Mouse (Mus musculus): ENCODE measurements around the gene Ddhd1. TPM values are rescaled to one million over a fixed set of nuclear protein-coding genes. Genes with fewer than 3 reads are reported as not detected.

Ddhd1 gene
- polyA plus RNA-seq, 1 experiment from 2014 or later = 9.0 TPM

- WGBS = 85% methylated on average over 5 of the region's 5 CpGs
- Histone ChIP-seq H3K9ac (no peak overlapping the region), H3K4me1 (no peaks in the 10 kb centered on the region), H3K27me3 (replicated peaks) (no peaks in the 10 kb centered on the region), H3K4me3 (replicated peaks) (no peak overlapping the region), H3K36me3 (no peaks in the 10 kb centered on the region), H3K9me3 (no peaks in the 10 kb centered on the region), H3K4me2 (no peak overlapping the region), H3K27ac (no peak overlapping the region)
- ATAC-seq (ENCODE audit: insufficient read depth, low FRiP score, low read depth) = no peak
These were observed 15.1 kb downstream of the Ddhd1 start for GRCm38 (mm10) chr14:45642795-45643194.

GRCm38 (mm10) chr14:45642217-45642616, 15.7 kb downstream of the Ddhd1 start:
- H3K9ac ChIP-seq = no peak overlapping the region
- H3K27ac ChIP-seq = no peak overlapping the region
- H3K4me1 ChIP-seq = no peaks in the 10 kb centered on the region
- no peaks in the 10 kb centered on the region for H3K27me3 ChIP-seq (replicated peaks)
- 79% methylated on average over 9 of the region's 9 CpGs for WGBS
- no peak overlapping the region for H3K4me3 ChIP-seq (replicated peaks)
- H3K4me2 ChIP-seq = no peak overlapping the region
- H3K36me3 ChIP-seq = no peaks in the 10 kb centered on the region
- no peak for ATAC-seq (ENCODE audit: insufficient read depth, low FRiP score, low read depth)
- H3K9me3 ChIP-seq = no peaks in the 10 kb centered on the region

GRCm38 (mm10) chr14:45638717-45639116, 19.2 kb downstream of the Ddhd1 start:
- 69% methylated on average over 5 of the region's 5 CpGs for WGBS
- H3K27me3 ChIP-seq (replicated peaks) = no peaks in the 10 kb centered on the region
- no peaks in the 10 kb centered on the region for H3K36me3 ChIP-seq
- ATAC-seq (ENCODE audit: insufficient read depth, low FRiP score, low read depth) = no peak
- H3K4me1 ChIP-seq = no peaks in the 10 kb centered on the region
- H3K9me3 ChIP-seq = no peaks in the 10 kb centered on the region
- H3K4me2 ChIP-seq = no peak overlapping the region
- no peak overlapping the region for H3K4me3 ChIP-seq (replicated peaks)
- H3K27ac ChIP-seq = no peak overlapping the region
- H3K9ac ChIP-seq = no peak overlapping the region

- Histone ChIP-seq H3K9ac (no peak overlapping the region), H3K4me1 (no peaks in the 10 kb centered on the region), H3K4me3 (replicated peaks) (no peak overlapping the region), H3K27me3 (replicated peaks) (no peaks in the 10 kb centered on the region), H3K36me3 (no peaks in the 10 kb centered on the region), H3K4me2 (no peak overlapping the region), H3K27ac (no peak overlapping the region), H3K9me3 (no peaks in the 10 kb centered on the region)
- 89% methylated on average over 1 of the region's 1 CpGs for WGBS
- ATAC-seq (ENCODE audit: insufficient read depth, low FRiP score, low read depth) = no peak
These were observed 22.4 kb downstream of the Ddhd1 start for GRCm38 (mm10) chr14:45635496-45635895.

GRCm38 (mm10) chr14:45632756-45633537, 25.0 kb downstream of the Ddhd1 start:
- no peak for ATAC-seq (ENCODE audit: insufficient read depth, low FRiP score, low read depth)
- Histone ChIP-seq H3K4me1 (no peaks in the 10 kb centered on the region), H3K4me2 (no peak overlapping the region), H3K27me3 (replicated peaks) (no peaks in the 10 kb centered on the region), H3K9ac (no peak overlapping the region), H3K36me3 (no peaks in the 10 kb centered on the region), H3K4me3 (replicated peaks) (no peak overlapping the region), H3K27ac (no peak overlapping the region), H3K9me3 (no peaks in the 10 kb centered on the region)
- WGBS = 72% methylated on average over 4 of the region's 4 CpGs

- Histone ChIP-seq H3K9ac (no peak overlapping the region), H3K4me2 (no peak overlapping the region), H3K27ac (no peak overlapping the region), H3K4me3 (replicated peaks) (no peak overlapping the region), H3K36me3 (no peaks in the 10 kb centered on the region), H3K4me1 (no peaks in the 10 kb centered on the region), H3K27me3 (replicated peaks) (no peaks in the 10 kb centered on the region), H3K9me3 (no peaks in the 10 kb centered on the region)
- 81% methylated on average over 5 of the region's 5 CpGs for WGBS
- ATAC-seq (ENCODE audit: insufficient read depth, low FRiP score, low read depth) = no peak
These were observed 27.4 kb downstream of the Ddhd1 start for GRCm38 (mm10) chr14:45630544-45630943.

- Histone ChIP-seq H3K9me3 (no peaks in the 10 kb centered on the region), H3K4me1 (no peaks in the 10 kb centered on the region), H3K4me3 (replicated peaks) (no peak overlapping the region), H3K36me3 (no peaks in the 10 kb centered on the region), H3K27me3 (replicated peaks) (no peaks in the 10 kb centered on the region), H3K9ac (no peak overlapping the region), H3K27ac (no peak overlapping the region), H3K4me2 (no peak overlapping the region)
- 63% methylated on average over 1 of the region's 1 CpGs for WGBS
- no peak for ATAC-seq (ENCODE audit: insufficient read depth, low FRiP score, low read depth)
These were observed 28.0 kb downstream of the Ddhd1 start for GRCm38 (mm10) chr14:45629938-45630337.

- Histone ChIP-seq H3K4me1 (no peaks in the 10 kb centered on the region), H3K4me2 (no peak overlapping the region), H3K9me3 (no peaks in the 10 kb centered on the region), H3K9ac (no peak overlapping the region), H3K36me3 (0 out of 2 replicates have a peak, but pooled peaks cover 3% of the 10 kb centered on the region), H3K27ac (no peak overlapping the region), H3K27me3 (replicated peaks) (no peaks in the 10 kb centered on the region), H3K4me3 (replicated peaks) (no peak overlapping the region)
- 46% methylated on average over 6 of the region's 6 CpGs for WGBS
- ATAC-seq (ENCODE audit: insufficient read depth, low FRiP score, low read depth) = no peak
These were observed 39.6 kb downstream of the Ddhd1 start for GRCm38 (mm10) chr14:45618351-45618750.

GRCm38 (mm10) chr14:45616526-45616925, 41.4 kb downstream of the Ddhd1 start:
- Histone ChIP-seq H3K27ac (no peak overlapping the region), H3K4me1 (no peaks in the 10 kb centered on the region), H3K9ac (no peak overlapping the region), H3K9me3 (no peaks in the 10 kb centered on the region), H3K36me3 (peaks cover 3% of the 10 kb centered on the region; the same call in 1 of the 2 replicates), H3K4me3 (replicated peaks) (no peak overlapping the region), H3K4me2 (no peak overlapping the region), H3K27me3 (replicated peaks) (no peaks in the 10 kb centered on the region)
- 93% methylated on average over 5 of the region's 5 CpGs for WGBS
- no peak for ATAC-seq (ENCODE audit: insufficient read depth, low FRiP score, low read depth)

- Histone ChIP-seq H3K36me3 (peaks cover 3% of the 10 kb centered on the region; the same call in 1 of the 2 replicates), H3K4me1 (no peaks in the 10 kb centered on the region), H3K9me3 (no peaks in the 10 kb centered on the region), H3K9ac (no peak overlapping the region), H3K27me3 (replicated peaks) (no peaks in the 10 kb centered on the region), H3K27ac (no peak overlapping the region), H3K4me2 (no peak overlapping the region), H3K4me3 (replicated peaks) (no peak overlapping the region)
- WGBS = 89% methylated on average over 2 of the region's 2 CpGs
- no peak for ATAC-seq (ENCODE audit: insufficient read depth, low FRiP score, low read depth)
These were observed 42.2 kb downstream of the Ddhd1 start for GRCm38 (mm10) chr14:45615776-45616175.

GRCm38 (mm10) chr14:45614822-45615221, 43.1 kb downstream of the Ddhd1 start:
- WGBS = 56% methylated on average over 4 of the region's 4 CpGs
- Histone ChIP-seq H3K4me2 (no peak overlapping the region), H3K27me3 (replicated peaks) (no peaks in the 10 kb centered on the region), H3K4me3 (replicated peaks) (no peak overlapping the region), H3K9ac (no peak overlapping the region), H3K36me3 (peaks cover 3% of the 10 kb centered on the region; the same call in 1 of the 2 replicates), H3K4me1 (no peaks in the 10 kb centered on the region), H3K27ac (no peak overlapping the region), H3K9me3 (no peaks in the 10 kb centered on the region)
- no peak for ATAC-seq (ENCODE audit: insufficient read depth, low FRiP score, low read depth)

- no peaks in the 10 kb centered on the region for H3K27me3 ChIP-seq (replicated peaks)
These were observed 43.5 kb downstream of the Ddhd1 start for GRCm38 (mm10) chr14:45614406-45614805.

More at GRCm38 (mm10) chr14:45614406-45614805, 43.5 kb downstream of the Ddhd1 start:
- Histone ChIP-seq H3K4me1 (no peaks in the 10 kb centered on the region), H3K4me2 (no peak overlapping the region), H3K4me3 (replicated peaks) (no peak overlapping the region), H3K27ac (no peak overlapping the region), H3K9ac (no peak overlapping the region), H3K36me3 (peaks cover 3% of the 10 kb centered on the region; the same call in 1 of the 2 replicates), H3K9me3 (no peaks in the 10 kb centered on the region)
- 86% methylated on average over 6 of the region's 6 CpGs for WGBS
- ATAC-seq (ENCODE audit: insufficient read depth, low FRiP score, low read depth) = no peak

Measured in stomach, embryonic 15.5 days (tissue).